Mouse (Mus musculus) lung, postnatal 0 days (tissue): Measurements from ENCODE around the gene Metap1d.

Experiments
- CTCF ChIP-seq: IDR thresholded peaks from 2 replicates; pipeline ENCODE4 v1.5.1; 2016; ENCODE audit warnings: antibody characterized with exemption, mild to moderate bottlenecking
- EP300 ChIP-seq: IDR thresholded peaks from 2 replicates; pipeline ENCODE4 v1.6.1; 2016; ENCODE audit warnings: antibody characterized with exemption, mild to moderate bottlenecking, control low read depth

- TF ChIP-seq CTCF (no peak), EP300 (no peak)
These were observed 59.2 kb downstream of the Metap1d start for GRCm38 (mm10) chr2:71512326-71512725.
